Mouse (Mus musculus) thymus, postnatal 10 days (tissue): ENCODE data around the gene Gm10309.
"Not testable (repeated sequence)": the region's sequence is repeated elsewhere in the genome, so short reads cannot be mapped to it uniquely, and the experiment has no call there.

Experiments
- DNase-seq, 2 experiments: peaks; one replicate each; pipeline ENCODE4 v3.0.0; 2021; ENCODE audit warnings: low spot score in 2 of 2

Gene Gm10309

DNA sequence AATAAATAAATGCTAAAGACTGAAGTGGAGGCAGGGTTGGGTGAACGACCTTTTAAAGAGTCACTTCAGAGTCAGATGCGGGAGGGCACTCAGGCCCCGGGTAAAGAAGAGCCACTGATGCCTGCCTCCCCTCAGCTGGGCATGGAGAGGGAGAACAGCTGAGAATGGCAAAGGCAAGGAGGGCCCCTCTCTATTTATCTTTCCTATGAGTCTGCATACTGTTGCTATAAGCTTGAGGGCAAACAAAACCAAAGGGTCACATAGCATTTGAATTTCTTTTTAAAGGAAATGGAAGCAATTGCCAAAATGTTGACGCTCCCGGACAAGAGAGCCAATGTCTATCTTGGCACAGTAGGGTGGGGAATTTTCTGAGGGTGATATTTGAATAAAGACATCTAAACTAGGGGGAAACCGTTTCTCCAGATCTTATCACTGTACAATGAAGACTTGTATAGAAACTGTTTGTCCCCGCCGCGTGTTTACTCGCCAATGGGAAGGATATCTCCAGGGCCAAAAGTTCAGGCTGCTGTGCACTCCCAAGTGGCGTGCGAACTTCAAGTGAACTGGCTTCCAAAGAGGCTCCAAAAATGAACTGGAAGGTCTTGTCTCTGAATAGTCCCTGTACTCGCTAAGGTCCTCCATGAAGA lies 10.1 kb upstream of the Gm10309 start:
- DNase-seq = no peak

DNA sequence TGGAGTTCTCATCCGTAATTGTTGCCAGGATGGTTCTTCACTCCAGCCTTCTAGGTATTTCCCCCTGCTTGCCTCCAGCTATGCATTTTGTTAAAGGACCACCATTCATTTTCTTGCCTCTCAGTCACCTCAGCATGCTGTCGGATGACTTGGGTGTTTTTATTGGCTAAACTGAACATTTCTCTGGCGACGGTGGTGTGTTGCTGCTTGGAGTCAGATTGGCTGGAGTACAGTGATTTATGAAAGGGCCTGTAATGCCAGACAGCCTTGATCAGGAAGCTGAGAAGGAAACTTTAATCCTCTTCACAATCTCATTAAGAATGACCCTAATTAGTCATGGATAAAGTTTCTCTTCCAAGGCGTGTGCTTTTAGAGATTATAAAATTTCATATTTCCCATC lies 4.8 kb upstream of the Gm10309 start:
- no peak for DNase-seq

DNA sequence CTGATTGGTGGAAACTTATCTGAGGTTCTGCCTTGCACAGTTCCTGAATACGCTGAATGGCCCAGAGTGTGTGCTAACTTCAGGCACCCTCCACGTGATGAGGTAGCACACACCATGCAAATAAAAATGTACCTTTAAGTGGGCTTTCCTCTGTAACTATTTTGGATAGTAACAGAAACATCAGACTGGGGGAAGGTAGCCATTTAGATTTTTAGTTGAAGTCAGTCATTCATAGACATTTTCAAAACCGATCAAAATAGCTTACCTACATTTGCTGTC lies 3.1 kb upstream of the Gm10309 start:
- no peak for DNase-seq

- no peak for DNase-seq
Measured at GRCm38 (mm10) chr17:86507342-86508211, 2.5 kb upstream of the Gm10309 start.

DNA sequence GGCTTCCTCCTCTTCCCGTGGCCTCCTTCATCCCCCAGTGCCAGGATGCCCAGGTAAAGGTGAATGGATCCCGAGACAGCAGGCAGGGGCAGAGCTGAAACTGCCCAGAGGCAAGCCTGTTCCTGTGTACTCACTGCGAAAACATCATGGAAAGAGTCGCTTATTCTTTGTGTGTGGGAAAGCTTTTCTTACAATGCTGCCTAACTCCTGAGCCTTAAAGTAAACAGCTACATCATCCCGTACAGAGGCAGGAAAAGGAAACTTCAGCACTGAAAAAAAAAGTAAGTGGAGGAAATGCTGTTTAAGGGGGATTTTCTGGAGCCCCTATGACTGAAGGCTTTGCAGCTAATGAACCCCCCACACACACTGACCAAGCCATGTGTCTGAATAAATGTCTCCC lies 1.8 kb upstream of the Gm10309 start:
- no peak for DNase-seq

- no peak for DNase-seq
Measured at GRCm38 (mm10) chr17:86503208-86503897, 1.7 kb downstream of the Gm10309 start.

- DNase-seq = no peak
Measured at GRCm38 (mm10) chr17:86501393-86501792, 3.6 kb downstream of the Gm10309 start.

- no peak for DNase-seq
Measured at GRCm38 (mm10) chr17:86499359-86500045, 5.5 kb downstream of the Gm10309 start.

- DNase-seq = no peak
Measured at GRCm38 (mm10) chr17:86497302-86497701, 7.7 kb downstream of the Gm10309 start.

DNA sequence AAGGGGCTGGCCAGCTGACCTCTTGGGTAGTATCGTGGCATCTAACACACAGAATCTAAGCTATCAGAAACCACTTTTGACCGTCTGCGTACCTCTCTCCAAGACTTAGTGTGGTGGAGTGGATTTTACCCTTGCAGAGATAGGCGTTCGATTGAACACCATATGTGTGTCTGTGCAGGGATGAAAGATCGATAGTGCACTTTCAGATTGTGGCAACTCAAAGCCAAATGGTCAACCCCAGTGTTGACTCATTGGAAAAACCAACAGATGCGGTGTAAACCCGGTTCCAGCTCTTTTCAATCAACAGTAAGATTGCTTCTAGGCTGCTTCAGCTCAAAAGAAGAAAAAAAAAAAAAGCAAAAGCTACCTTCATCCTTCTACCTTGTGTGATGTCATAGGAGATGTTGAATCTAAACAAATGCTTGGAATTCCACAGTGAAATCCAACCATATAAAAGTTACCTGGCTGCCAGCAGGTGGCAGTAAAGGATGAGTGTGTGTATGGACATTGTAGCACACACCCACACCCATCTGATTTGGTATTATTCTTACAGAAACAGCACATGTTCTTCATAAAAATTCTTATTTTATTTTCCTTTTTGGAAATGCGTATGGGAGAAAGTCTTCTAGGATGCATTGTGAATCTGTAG lies 8.8 kb downstream of the Gm10309 start:
- DNase-seq = peak in 1 of 2 experiments; percentile 32

- no peak for DNase-seq
Measured at GRCm38 (mm10) chr17:86494895-86495294, 10.1 kb downstream of the Gm10309 start.

GRCm38 (mm10) chr17:86494494-86494893 lies 10.5 kb downstream of the Gm10309 start:
- DNase-seq = no peak

DNA sequence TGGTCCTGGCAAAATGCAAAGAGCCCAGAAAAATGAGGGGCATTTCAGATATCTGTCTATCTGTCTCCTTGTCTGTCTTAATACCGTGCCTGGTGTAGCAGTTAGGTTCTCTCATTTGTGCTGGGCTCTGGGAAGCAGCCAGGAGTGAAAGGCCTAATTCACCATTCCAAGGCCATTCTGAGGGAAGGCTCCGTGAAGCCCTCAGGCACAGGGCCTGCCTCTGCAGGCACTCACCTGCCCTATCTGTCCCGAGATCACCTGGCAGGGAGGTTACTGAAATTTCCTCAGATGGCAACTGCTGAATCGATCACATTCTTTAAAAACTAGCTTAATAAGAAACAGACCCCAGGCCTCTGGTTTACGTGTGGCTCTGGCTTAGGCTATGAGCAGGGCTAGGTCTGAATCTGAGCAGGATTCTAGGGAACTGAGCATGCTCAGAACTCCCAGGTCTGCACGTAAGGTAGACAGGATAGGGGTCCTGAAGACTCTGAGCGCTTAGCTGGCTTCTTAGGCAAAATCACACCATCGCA lies 11.1 kb downstream of the Gm10309 start:
- DNase-seq = no peak

GRCm38 (mm10) chr17:86492376-86492775 lies 12.7 kb downstream of the Gm10309 start:
- DNase-seq = no peak

GRCm38 (mm10) chr17:86489827-86490226 lies 15.2 kb downstream of the Gm10309 start:
- no peak for DNase-seq

- no peak for DNase-seq
Measured at GRCm38 (mm10) chr17:86487450-86487849, 17.6 kb downstream of the Gm10309 start.

GRCm38 (mm10) chr17:86486657-86487056 lies 18.4 kb downstream of the Gm10309 start:
- DNase-seq = no peak

DNA sequence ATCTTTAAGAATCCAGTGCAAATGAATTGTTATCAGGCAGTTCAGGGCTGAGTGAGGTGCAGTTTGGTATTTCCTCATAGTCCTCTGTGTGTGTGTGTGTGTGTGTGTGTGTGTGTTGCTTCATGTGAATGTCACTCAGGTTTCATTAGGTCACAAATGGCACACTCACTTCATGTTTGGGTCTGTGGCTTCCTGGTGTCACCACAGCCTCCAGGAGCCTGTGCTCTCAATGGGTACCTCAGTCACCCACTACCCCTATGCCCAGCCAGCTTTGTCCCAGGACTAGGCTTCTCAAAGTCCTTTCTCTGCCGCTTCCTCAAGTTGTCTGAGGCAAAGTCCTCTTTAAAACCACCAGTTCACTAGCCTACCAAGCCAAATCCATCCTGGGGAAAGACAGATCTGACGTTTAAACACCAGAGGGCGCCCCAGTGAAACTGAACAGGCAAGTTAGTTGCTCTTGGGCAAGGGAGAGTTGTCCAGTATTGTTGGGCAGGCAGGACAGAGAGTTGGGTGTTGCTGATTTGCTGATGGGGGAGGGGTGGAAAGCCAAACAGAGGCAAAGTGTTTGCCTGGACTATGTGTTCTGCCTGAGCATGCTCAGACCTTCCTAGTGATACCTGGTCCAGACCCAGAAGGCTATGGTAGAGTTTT lies 20.8 kb downstream of the Gm10309 start:
- peak; percentile 25 to 70 for DNase-seq

DNA sequence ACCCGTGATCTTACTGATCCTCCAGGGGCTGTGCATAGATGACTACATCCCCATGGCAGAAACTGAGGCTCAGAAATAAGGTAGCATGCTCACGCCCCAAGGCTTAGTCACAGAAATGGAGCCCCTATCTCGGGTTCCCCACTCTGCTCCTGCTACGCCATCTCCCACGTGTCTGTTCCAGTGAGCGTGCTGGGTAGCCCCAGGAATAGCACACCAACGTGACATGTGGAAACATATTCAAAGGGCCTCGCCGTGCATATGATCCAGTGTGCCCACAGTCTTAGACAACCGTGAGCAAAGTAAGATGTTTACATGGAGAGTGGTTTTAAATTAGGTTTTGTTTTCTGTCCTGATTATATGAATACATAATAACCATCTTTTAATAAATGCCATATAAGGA lies 22.4 kb downstream of the Gm10309 start:
- DNase-seq = no peak

DNA sequence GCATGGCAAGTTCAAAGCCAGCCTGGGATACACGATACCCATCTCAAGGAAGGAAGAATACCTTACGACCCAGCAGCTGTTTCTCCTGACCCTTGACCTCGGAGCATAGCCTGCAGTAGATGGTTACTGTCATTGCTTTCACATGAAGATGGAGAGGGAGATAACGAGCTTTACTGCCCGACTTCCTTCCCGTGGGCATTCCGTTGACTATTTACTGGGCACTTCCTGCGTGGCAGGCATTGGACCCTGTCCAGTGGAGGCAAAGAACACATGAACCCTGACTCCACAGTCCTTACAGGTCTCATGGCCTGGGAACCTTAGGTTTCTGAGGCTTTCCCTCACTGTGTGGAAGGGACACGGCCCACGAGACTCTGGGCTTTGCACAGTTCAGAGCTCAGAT lies 25.6 kb downstream of the Gm10309 start:
- no peak for DNase-seq

DNA sequence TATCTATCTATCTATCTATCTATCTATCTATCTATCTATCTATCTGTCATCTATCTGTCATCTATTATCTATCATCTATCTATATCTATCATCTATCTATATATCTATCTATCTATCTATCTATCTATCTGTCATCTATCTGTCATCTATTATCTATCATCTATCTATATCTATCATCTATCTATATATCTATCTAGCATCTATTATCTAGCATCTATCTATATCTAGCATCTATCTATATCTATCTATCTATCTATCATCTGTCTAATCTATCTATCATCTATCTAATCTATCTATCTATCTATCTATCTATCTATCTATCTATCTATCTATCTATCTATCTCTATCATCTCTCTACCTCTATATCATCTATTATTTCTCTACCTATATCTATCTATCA lies 27.6 kb downstream of the Gm10309 start:
- not testable (repeated sequence) for DNase-seq
